Mouse (Mus musculus) forelimb bud, embryonic 11.5 days (tissue): ENCODE measurements around the gene Coa5.
A peak's percentile ranks its signal among the peaks of the same experiment; 100 is the strongest.

Experiments
- DNase-seq: peaks from one replicate; pipeline ENCODE4 v3.0.0-alpha.2; 2012; ENCODE audit warnings: low read depth, low spot score

Coa5 gene

DNA sequence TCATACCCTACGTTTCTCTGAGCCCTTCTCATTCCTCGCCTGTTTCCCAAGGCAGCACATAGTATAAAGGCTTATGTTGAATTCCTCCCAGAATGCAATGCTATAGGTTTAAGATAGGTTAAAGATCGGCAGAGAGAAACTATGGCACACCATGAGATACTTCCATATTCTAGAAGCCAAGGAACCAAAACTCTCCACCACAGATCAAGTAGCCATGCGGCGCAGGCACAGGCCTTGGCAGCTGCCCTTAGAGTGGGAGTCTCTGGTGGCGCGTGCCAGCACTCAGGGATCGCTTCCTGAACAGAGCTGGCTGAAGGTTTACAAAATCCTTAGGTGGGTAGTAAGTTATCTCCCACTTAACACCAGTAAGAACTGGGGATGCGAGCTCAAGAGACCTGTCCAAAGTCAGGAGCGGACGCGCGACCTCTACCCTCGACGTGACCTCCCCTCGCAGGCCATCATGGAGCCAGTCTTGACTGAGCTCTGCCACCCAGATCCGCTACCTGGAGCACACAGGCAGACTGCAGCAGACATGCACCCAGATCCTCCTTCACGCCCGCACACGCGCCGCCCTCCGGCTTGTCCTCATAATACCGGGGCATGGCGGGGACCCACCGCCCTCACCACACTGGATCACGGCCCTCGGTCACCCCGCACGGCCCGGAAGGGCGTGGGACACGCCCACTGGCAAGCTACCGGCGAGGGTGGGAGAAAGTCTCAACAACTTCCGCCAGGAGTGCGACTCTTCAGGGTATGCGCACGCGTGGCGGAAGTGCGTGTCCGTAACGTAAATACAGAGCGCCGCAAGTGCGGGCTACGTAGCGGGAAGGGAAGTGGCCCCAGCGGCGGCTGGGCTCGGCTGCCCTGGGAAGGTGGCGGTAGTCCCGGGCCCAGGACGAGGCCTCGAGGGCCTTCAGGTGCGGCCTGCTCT, at the start of gene Coa5, which contains the start of gene Unc50:
Gene Coa5 (minus strand): TSS at position 738 of the 931 bp plus-strand sequence.
Gene Unc50 (plus strand): TSS at position 774 of the 931 bp plus-strand sequence.
- peak; percentile 93 for DNase-seq

DNA sequence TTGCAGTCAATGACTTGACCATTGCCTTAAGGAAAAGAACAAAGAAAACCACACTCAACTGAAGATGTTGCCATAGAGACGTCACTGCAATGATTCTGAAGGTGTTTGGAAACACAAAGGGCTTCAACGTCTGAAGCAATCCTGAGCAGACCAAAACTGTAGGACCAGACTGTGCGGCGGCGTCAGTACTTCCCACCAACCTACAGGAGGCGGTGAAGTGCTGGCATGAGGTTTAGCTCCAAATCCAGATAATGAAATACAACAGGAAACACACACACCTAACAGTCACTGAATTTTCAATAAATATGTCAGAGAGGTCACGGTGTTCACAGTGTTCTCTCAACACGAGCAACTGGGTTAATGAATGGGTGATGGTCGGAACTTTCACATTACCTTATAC, 49.2 kb upstream of the Coa5 start:
- no peak for DNase-seq

DNA sequence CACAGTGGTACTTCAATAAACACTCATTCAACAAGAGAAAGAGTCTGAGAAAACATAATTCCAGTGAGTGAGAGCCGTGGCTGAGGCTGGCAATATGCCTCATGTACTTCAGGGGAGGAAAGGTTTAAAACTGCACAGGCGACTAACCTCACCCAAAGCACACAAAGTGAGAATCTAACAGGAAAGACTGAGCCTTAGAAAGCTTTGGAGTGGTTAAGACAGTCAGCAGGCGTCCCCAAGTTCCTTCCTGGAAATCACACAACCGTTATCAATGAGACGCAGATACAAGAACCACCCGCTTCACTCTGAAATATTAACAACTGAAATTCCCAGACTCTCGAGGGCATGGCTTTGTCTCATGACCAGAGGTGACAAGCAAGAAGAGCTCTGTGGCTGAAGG, 48.5 kb upstream of the Coa5 start:
- no peak for DNase-seq

DNA sequence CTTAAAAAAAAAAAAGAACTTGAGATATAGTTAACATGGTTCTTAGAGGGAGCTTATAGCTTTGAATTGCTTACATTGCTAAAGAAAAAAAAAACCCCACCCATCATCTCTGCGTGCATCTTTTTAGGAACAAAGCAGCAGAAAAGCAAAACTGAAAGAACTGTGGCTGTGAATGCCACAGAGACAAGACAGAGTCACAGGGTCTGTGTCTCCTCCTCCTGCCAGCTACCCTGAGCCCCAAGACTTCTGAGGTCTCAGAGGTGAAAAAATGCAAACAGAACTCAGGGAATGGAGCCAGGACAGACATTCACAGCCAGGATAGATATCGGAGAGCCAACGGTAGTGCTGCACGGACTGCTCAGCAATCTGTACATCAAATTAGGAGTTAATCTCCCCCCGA, 48.0 kb upstream of the Coa5 start:
- DNase-seq, result no peak

DNA sequence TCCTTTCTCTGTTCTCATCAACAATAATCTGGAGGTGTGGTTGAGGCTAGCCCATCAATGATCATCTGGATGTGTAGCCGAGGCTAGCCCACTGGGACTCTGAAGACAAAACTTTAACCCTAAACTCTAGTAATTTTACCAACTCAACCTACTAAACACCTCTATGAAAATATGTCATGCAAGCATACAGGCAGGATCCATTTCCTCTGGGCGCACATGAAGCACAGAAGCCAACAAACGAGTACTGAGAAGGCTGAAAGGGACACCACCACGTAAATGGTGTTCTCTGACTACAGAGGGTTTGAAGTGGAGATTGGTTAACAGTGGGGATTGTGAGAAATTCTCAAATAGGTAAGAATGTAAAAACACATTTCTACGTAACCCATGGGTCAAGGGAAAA, 47.3 kb upstream of the Coa5 start:
- no peak for DNase-seq

GRCm38 (mm10) chr1:37475312-37475711, 45.4 kb upstream of the Coa5 start:
- DNase-seq, result no peak

DNA sequence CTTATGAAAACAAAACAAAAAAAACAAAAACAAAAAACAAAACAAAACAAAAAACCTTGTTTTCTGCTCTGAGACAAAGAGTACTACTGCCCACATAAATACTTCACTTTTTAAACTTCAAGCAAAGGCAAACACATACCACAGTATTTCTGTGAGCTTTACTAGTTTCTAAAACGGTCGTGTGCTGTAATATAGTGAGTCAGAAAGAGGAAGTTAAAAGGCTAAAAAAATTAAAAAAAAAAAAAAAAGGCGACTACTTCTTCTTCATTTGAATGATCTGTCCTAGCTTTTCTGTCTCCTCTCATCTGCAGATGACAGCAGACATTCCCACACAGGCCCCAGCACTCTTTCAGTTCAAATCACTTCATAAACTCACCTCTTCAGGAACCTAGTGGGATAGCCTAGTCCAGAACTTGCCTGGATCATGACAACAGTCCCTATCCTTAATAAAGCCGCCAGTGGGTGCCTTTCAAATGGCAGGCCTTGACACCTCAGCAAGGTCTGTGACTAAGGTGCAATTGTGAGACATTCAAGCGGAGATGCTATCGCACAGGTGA, 44.8 kb upstream of the Coa5 start:
- DNase-seq, result no peak

GRCm38 (mm10) chr1:37474046-37474445, 44.1 kb upstream of the Coa5 start:
- no peak for DNase-seq

DNA sequence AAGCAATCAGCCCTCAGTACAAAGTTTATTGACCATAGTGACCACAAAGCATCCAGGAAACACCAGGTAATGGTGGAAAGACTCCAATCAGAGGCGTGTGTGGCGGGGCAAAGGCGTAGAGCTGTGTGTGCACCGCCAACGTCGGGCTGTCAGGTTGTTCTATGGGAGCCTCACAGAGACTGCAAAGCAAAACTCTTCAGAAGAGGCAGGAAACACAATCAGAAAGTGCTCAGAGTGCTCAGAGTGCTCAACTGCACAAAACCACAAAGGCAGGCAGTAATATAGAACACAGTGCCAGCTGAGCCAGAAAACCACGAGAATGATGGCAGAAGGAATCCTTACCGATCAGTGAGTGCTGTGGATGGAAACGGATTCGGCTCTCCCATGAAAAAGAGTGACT, 43.3 kb upstream of the Coa5 start:
- no peak for DNase-seq

DNA sequence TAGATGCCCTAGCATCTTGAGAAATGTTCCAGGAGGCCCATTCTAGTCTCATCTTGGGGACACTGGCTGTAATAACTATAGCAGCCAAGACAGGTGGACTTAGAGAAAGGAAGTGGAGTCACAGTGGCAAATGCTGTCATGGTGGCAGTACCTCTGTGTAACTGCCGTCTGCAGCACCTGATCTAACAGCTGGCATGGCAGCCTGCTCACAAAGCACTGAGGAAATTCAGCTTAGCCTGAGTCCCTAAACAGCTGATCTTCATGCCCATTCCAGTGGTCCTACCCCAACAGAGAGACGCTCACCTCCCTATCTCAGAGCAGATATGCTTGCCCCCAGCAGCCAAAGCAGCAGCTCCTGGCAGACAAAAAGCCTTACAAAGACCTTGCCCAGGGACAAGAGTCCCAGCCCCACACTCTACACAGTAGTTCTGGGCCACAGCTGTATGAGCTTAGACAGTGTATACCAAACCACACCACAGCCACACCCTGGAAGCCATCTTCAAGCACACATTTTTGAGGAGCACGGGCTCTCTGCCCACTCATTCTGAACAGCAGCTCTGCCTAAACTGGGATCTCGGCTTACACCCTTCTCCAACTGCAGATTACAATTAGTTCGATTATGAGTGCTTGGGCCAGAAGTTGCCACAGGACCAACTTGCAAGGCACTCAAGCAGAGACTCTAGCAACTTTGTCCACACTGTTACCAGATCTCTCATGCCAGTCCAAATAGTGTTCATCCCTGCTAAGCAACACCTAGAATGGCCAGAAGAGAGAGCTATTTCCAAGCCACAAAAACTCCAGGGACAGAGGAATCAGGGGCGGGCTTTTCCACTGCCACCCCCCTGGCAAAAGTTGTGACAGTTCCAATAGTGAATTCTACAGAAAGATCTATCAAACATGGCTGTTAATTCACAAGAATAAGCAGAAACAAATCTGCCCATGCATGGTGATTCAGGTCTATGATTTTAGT, 41.6 kb upstream of the Coa5 start:
- no peak for DNase-seq

- no peak for DNase-seq
Observed at GRCm38 (mm10) chr1:37469007-37469406, 39.1 kb upstream of the Coa5 start.

- no peak for DNase-seq
Observed at GRCm38 (mm10) chr1:37467806-37468205, 37.9 kb upstream of the Coa5 start.

DNA sequence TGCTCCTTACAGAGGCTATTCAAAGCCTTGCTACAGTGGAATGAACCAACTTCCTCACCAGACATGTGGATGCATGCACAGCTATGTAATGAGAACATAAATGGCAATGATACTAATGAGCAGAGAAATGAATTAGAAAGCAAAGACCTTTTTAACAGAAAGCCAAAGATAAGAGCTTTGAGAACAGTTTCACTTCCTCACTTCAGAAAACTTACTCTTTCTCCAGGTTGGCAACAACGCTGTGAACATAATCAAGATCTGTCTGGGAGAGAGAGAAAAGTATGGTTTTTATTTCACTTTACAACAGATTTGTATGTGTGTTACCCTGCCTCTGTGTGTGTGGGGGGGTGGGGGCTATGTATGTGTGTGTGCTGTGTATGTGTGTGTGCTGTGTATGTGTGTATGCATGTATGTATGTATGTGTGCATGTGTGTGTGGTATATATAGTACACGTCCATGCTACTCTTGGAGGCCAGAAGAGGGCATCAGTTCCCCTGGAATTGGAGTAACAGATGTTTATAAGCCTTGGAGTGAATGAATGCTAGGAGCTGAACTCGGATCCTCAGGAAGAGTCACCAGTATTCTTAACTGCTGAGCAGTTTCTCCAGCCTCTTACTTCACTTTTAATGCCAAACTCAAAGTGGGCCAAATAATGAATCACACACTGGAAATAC, 36.6 kb upstream of the Coa5 start:
- no peak for DNase-seq

- no peak for DNase-seq
Observed at GRCm38 (mm10) chr1:37464878-37465452, 35.1 kb upstream of the Coa5 start.

DNA sequence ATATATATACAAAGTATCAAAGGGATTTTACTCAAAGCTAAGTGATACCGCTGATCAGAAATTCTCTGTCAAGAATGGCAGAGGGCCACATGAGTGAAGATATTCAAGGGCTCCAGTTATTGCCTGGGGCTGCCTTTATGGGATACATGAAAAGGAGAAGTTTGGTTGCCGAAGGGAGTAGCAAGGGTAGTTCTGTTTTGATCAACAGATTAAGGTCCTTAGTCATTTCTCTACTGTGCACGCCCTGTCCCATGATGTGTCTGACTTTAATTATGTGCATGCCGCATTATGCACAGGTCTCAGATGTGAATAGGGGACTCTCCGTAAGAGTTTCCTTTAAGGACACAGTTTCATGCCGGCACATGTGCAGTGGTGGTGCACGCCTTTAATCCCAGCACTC, 27.6 kb upstream of the Coa5 start:
- DNase-seq, result no peak

DNA sequence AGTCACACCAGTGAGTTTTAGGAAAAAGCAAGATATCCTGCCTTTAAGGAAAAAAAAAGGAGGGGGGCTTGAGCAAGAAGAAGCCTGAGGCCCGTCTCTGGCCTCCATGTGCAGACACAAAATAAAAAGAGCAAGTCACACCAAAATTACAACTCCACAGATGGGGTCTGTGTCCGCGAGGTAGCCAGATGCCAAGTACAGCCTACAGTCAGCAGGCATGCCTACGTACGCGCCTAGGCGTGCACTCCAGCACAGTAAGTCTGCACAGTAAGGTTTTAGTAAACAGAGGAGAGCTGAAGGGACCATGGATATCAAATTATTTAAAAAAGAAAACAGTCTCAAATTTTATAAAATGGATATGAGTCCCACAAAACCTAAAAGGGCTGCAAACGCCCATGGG, 21.4 kb upstream of the Coa5 start:
- DNase-seq, result no peak

- peak; percentile 17 for DNase-seq
Observed at GRCm38 (mm10) chr1:37448361-37449095, 18.6 kb upstream of the Coa5 start.

- no peak for DNase-seq
Observed at GRCm38 (mm10) chr1:37442848-37443835, 13.2 kb upstream of the Coa5 start.

DNA sequence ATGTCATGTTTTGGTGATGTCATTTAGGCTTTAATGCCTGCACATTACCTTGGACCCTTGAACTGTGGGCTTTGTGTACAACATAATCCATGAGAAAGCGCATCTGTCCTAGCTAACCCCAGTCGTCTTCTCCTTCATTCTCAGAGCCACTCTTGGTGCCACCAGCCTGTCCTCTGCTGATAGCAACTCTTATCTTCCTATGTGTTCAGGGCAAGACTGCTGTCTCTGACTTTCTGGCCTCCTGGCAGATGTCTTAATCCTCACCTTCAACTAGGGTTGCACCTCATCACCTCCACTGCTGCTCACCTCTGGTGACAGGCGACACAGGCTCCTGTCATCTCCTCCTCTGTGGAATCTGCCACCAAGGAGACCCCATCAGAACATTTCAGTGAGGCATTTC, 6.5 kb upstream of the Coa5 start:
- DNase-seq, result no peak
